Mouse (Mus musculus) hindbrain, embryonic 11.5 days (tissue): ENCODE data around the gene Siglece. TPM values are rescaled to one million over a fixed set of nuclear protein-coding genes. Genes with fewer than 3 reads are reported as not detected.

Experiments
- ATAC-seq: fragments of 200-750 bp; cut with Nextera tagmentation; 2 replicates; pipeline ENCODE4 v1.8.0; 2017; ENCODE audit warnings: mild to moderate bottlenecking, moderate TSS enrichment, moderate library complexity; ENCODE audit not compliant: low FRiP score
- DNase-seq: peaks from one replicate; pipeline ENCODE4 v3.0.0-alpha.2; 2015; ENCODE audit warnings: low spot score
- H3K27ac ChIP-seq: fragments of 300-500 bp; sonication (generic); 2 replicates; pipeline ENCODE4 v1.5.1; 2014; ENCODE audit warnings: mild to moderate bottlenecking, low read depth, low read length
- H3K27me3 ChIP-seq: fragments of 300-500 bp; sonication (generic); 2 replicates; pipeline ENCODE4 v1.6.1; 2014; ENCODE audit warnings: mild to moderate bottlenecking, low read length, moderate library complexity, mixed read lengths; ENCODE audit not compliant: control insufficient read depth, insufficient read depth
- H3K36me3 ChIP-seq: fragments of 300-500 bp; sonication (generic); 2 replicates; pipeline ENCODE4 v1.6.1; 2014; ENCODE audit warnings: mild to moderate bottlenecking, low read length, moderate library complexity, mixed read lengths; ENCODE audit not compliant: control insufficient read depth, insufficient read depth
- H3K4me1 ChIP-seq: fragments of 300-500 bp; sonication (generic); replicated peaks from 2 replicates; pipeline ENCODE4 v1.6.1; 2014; ENCODE audit warnings: low read length, mixed read lengths; ENCODE audit not compliant: control insufficient read depth, insufficient read depth
- H3K4me2 ChIP-seq: fragments of 300-500 bp; sonication (generic); replicated peaks from 2 replicates; pipeline ENCODE4 v1.6.1; 2014; ENCODE audit warnings: mild to moderate bottlenecking, low read depth, low read length
- H3K4me3 ChIP-seq: fragments of 300-500 bp; sonication (generic); 2 replicates; pipeline ENCODE4 v1.5.1; 2014; ENCODE audit warnings: low read depth, low read length
- H3K9ac ChIP-seq: fragments of 300-500 bp; sonication (generic); 2 replicates; pipeline ENCODE4 v1.6.1; 2014; ENCODE audit warnings: low read depth, low read length
- H3K9me3 ChIP-seq: fragments of 300-500 bp; sonication (generic); 2 replicates; pipeline ENCODE4 v1.6.1; 2016; ENCODE audit warnings: low read length; ENCODE audit not compliant: control insufficient read depth
- WGBS: fragments of 180-500 bp; shearing (Covaris S2); extraction: QIAGEN DNeasy Blood & Tissue Kit; methylation state at CpG from one replicate; pipeline ENCODE4 v1.1.7; 2014; 5-methylcytosine and 5-hydroxymethylcytosine counted together
- polyA plus RNA-seq: library from polyadenylated mRNA; unstranded; fragments of >200 nt; fragmentation: Nextera tagmentation; extraction: Ambion mirVana; gene quantifications from 2 replicates; pipeline ENCODE4 v1.2.1, GENCODE M21; 2014

The Siglece gene
- polyA plus RNA-seq, 1 experiment from 2014 or later: 0.42 TPM

DNA sequence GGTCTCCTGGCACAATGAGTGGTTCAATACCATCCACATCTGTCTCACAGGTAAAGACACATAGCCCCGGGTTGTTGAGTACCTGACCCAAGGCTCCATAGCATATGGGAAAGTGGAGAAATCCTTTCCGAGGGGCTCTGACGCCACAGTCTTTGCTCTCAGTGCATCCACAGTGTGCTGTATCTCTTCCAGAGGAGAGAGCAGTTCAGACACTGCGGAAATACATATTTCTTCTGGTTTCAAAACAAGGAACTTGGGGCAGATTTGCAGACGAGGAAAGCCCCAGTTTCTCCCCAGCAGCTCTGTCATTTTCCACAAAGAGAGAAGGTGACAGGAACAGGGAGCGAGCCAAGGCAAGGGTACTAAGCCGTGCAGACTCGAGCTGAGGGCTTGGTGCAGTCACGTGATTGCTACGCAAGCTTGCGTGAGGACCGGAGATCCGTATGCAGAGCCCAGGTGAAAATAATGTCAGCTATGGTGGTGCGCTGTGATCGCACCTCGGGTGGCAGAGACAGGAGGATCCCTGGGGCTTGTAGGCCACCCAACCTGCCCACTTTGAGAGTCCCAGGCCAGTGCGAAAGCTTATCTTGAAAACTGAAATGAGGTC lies 16.8 kb downstream of the Siglece start:
- H3K27me3 ChIP-seq: no peaks in the 10 kb centered on the region

GRCm38 (mm10) chr7:43642587-43642986 lies 17.4 kb downstream of the Siglece start:
- H3K9ac ChIP-seq: no peak overlapping the region
- H3K4me3 ChIP-seq: no peak overlapping the region
- DNase-seq (no peak), ATAC-seq (no peak)
- H3K9me3 ChIP-seq: no peaks in the 10 kb centered on the region
- 87% methylated on average over 5 of the region's 5 CpGs for WGBS
- H3K4me2 ChIP-seq: no peak overlapping the region
- H3K27me3 ChIP-seq: no peaks in the 10 kb centered on the region
- no peak overlapping the region for H3K27ac ChIP-seq
- no peaks in the 10 kb centered on the region for H3K36me3 ChIP-seq
- H3K4me1 ChIP-seq: no peaks in the 10 kb centered on the region

More for the DNA sequence above, 16.8 kb downstream of the Siglece start:
- no peak overlapping the region for H3K9ac ChIP-seq
- H3K27ac ChIP-seq: no peak overlapping the region
- DNase-seq (no peak), ATAC-seq (no peak)
- H3K4me1 ChIP-seq: no peaks in the 10 kb centered on the region
- H3K36me3 ChIP-seq: no peaks in the 10 kb centered on the region
- H3K9me3 ChIP-seq: no peaks in the 10 kb centered on the region
- H3K4me2 ChIP-seq: no peak overlapping the region
- no peak overlapping the region for H3K4me3 ChIP-seq
- 85% methylated on average over 17 of the region's 17 CpGs for WGBS

GRCm38 (mm10) chr7:43637118-43637517 lies 22.8 kb downstream of the Siglece start:
- H3K27me3 ChIP-seq: no peaks in the 10 kb centered on the region

DNA sequence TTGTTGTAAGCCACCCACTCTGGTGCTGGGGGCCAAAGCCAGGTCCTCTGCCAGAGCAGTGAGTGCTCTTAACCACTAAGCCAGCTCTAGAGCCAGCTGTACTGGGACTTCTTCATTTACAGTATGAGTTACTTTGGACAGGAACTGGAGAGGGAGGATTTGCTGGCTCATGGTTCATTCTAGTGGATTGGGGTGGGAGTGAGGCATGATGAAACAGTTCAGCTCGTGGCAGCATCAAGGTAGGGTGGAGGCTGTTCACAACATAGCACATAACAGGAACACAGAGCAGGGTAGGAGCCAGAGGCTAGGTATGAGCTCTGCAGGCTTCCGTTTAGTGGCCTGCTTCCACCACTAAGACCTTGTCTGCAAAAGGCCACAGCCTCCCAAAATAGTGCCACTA lies 23.8 kb downstream of the Siglece start:
- 66% methylated on average over 2 of the region's 2 CpGs for WGBS
- no peak overlapping the region for H3K4me2 ChIP-seq
- H3K9me3 ChIP-seq: no peaks in the 10 kb centered on the region
- no peak overlapping the region for H3K9ac ChIP-seq
- ATAC-seq (no peak), DNase-seq (no peak)
- no peaks in the 10 kb centered on the region for H3K36me3 ChIP-seq
- H3K4me3 ChIP-seq: no peak overlapping the region
- H3K4me1 ChIP-seq: no peaks in the 10 kb centered on the region
- H3K27ac ChIP-seq: no peak overlapping the region
- no peaks in the 10 kb centered on the region for H3K27me3 ChIP-seq

More at GRCm38 (mm10) chr7:43637118-43637517, 22.8 kb downstream of the Siglece start:
- 81% methylated on average over 1 of the region's 1 CpGs for WGBS
- DNase-seq: no peak
- no peak for ATAC-seq
- H3K9ac ChIP-seq: no peak overlapping the region
- no peak overlapping the region for H3K4me3 ChIP-seq
- no peaks in the 10 kb centered on the region for H3K4me1 ChIP-seq
- H3K27ac ChIP-seq: no peak overlapping the region
- no peaks in the 10 kb centered on the region for H3K9me3 ChIP-seq
- H3K4me2 ChIP-seq: no peak overlapping the region
- no peaks in the 10 kb centered on the region for H3K36me3 ChIP-seq

- Histone ChIP-seq H3K27ac (no peak within 1 kb of the TSS), H3K36me3 (no peaks in the 10 kb centered on the region), H3K4me3 (no peak within 1 kb of the TSS), H3K4me1 (no peaks in the 10 kb centered on the region), H3K27me3 (no peaks in the 10 kb centered on the region), H3K4me2 (no peak within 1 kb of the TSS), H3K9ac (no peak within 1 kb of the TSS), H3K9me3 (no peaks in the 10 kb centered on the region)
- ATAC-seq (no peak), DNase-seq (no peak)
- 79% methylated on average over 6 of the region's 6 CpGs for WGBS
Observed at GRCm38 (mm10) chr7:43634500-43634899, 25.5 kb downstream of the Siglece start, which contains the start of gene Ceacam18. Gene Ceacam18 (plus strand): TSS chr7:43634707.

GRCm38 (mm10) chr7:43633940-43634339 lies 26.0 kb downstream of the Siglece start:
- Histone ChIP-seq H3K36me3 (no peaks in the 10 kb centered on the region), H3K27me3 (no peaks in the 10 kb centered on the region), H3K4me2 (no peak overlapping the region), H3K9ac (no peak overlapping the region), H3K4me1 (no peaks in the 10 kb centered on the region), H3K4me3 (no peak overlapping the region), H3K27ac (no peak overlapping the region), H3K9me3 (no peaks in the 10 kb centered on the region)
- WGBS: 83% methylated on average over 4 of the region's 4 CpGs
- DNase-seq (no peak), ATAC-seq (no peak)

DNA sequence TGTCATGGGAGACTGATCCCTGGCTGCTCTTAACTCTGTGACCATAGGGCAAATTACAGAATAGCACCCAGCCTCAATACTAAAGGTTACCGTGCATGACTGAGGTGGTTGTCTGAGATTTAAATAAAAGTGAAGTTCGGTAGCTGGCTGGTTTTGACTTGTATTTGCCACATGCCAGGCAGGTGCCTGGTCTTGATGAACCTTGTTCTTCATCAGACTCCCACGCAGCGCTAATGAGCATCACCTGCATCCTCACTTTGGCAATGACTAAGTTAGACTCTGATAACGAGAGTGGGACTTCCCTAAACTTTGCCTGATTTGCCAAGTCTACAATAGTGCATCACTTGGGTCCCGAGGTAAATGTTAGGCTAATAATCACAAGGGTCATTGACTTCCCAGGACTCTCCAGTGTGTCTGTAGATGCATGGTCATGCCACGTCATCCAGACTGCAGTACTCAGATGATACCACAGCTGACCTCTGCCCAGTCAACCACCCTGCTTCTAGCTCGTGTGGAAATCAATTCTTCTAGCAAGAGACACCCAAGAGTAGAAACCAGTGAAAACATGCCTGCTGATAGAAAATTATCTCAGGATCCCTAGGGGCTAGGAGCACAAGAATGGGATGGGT lies 34.1 kb downstream of the Siglece start:
- H3K4me2 ChIP-seq: no peak overlapping the region
- 85% methylated on average over 8 of the region's 8 CpGs for WGBS
- no peak overlapping the region for H3K4me3 ChIP-seq
- no peak overlapping the region for H3K27ac ChIP-seq
- no peaks in the 10 kb centered on the region for H3K36me3 ChIP-seq
- no peaks in the 10 kb centered on the region for H3K9me3 ChIP-seq
- H3K27me3 ChIP-seq: no peaks in the 10 kb centered on the region
- no peaks in the 10 kb centered on the region for H3K4me1 ChIP-seq
- H3K9ac ChIP-seq: no peak overlapping the region
- no peak for DNase-seq
- no peak for ATAC-seq

- Histone ChIP-seq H3K27ac (no peak overlapping the region), H3K4me1 (no peaks in the 10 kb centered on the region), H3K4me2 (no peak overlapping the region), H3K27me3 (no peaks in the 10 kb centered on the region), H3K9me3 (no peaks in the 10 kb centered on the region), H3K4me3 (no peak overlapping the region), H3K9ac (no peak overlapping the region), H3K36me3 (no peaks in the 10 kb centered on the region)
- WGBS: 62% methylated on average over 3 of the region's 3 CpGs
- DNase-seq (no peak), ATAC-seq (0 out of 2 replicates have a peak, but pooled peaks have one; percentile 43)
Observed at GRCm38 (mm10) chr7:43625065-43625464, 34.9 kb downstream of the Siglece start.

DNA sequence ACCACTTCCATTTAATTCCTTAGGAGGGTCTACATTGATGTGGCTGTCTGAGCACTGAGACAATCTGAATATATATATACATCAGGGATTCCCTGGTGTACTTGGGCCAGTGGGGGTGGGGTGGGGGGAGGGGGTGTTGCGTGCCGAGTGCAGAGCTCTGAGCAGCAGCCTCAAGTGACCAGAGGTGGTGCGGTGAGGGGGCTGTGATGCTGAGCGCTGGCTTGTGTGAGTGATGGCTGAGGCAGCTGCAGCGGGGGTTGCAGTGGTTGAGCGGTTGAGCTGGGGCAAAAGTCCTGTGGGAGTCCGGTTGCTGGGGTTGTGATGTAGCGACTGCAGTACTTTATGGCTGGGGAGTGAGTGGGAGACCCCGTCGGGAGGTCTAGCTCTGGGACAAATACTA lies 36.1 kb downstream of the Siglece start:
- Histone ChIP-seq H3K27ac (no peak overlapping the region), H3K4me1 (no peaks in the 10 kb centered on the region), H3K27me3 (no peaks in the 10 kb centered on the region), H3K36me3 (no peaks in the 10 kb centered on the region), H3K9ac (no peak overlapping the region), H3K9me3 (no peaks in the 10 kb centered on the region), H3K4me2 (no peak overlapping the region), H3K4me3 (no peak overlapping the region)
- DNase-seq (peak; percentile 13), ATAC-seq (peak; percentile 63)
- 17% methylated on average over 10 of the region's 10 CpGs for WGBS
